Mouse (Mus musculus) large intestine, adult 2 months (tissue): ENCODE data around the gene Myo16. TPM values are rescaled to one million over a fixed set of nuclear protein-coding genes. Genes with fewer than 3 reads are reported as not detected.

ENCODE experiments used
- DNase-seq: peaks from one replicate; pipeline ENCODE4 v3.0.0-alpha.2; 2012; ENCODE audit warnings: low read depth, low spot score
- WGBS: fragments of 180-500 bp; shearing (Covaris S2); methylation state at CpG from one replicate; pipeline ENCODE4 v1.1.7; 2018; 5-methylcytosine and 5-hydroxymethylcytosine counted together
- polyA plus RNA-seq: library from polyadenylated mRNA; depleted of rRNA; stranded (reverse); fragments of >200 nt; gene quantifications from 2 replicates; pipeline ENCODE4 v1.2.3, GENCODE M21; 2012

Myo16 gene
- polyA plus RNA-seq, 1 experiment, result 0.06 TPM

- WGBS, result 63% methylated on average over 3 of the region's 3 CpGs
- no peak for DNase-seq
These were observed 102.9 kb downstream of the Myo16 start for GRCm38 (mm10) chr8:10256563-10256962.

DNA sequence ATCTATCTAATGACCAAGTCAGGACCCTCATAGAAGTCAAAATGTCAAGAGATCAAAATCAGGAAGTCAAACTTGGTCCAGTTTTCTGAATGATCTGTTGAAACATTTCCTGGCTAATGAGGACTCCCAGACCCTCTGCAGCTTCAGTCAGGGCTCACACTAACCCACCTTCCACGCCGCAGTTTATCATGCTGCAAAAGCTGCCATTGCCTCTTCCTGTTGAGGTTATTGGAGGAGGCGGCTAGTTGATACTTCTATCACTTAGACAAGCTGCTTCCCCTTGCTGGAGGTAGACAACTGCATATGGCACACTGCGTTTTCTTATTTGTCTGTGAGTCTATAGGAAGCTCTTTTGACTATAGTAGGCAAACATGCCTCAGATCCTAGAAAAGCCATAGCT, 116.4 kb downstream of the Myo16 start:
- no peak for DNase-seq
- 77% methylated on average over 4 of the region's 4 CpGs for WGBS

GRCm38 (mm10) chr8:10292600-10292999, 138.9 kb downstream of the Myo16 start:
- DNase-seq, result no peak
- 35% methylated on average over 4 of the region's 4 CpGs for WGBS

- DNase-seq, result no peak
- 39% methylated on average over 3 of the region's 3 CpGs for WGBS
These were observed 147.1 kb downstream of the Myo16 start for GRCm38 (mm10) chr8:10300797-10301196.

DNA sequence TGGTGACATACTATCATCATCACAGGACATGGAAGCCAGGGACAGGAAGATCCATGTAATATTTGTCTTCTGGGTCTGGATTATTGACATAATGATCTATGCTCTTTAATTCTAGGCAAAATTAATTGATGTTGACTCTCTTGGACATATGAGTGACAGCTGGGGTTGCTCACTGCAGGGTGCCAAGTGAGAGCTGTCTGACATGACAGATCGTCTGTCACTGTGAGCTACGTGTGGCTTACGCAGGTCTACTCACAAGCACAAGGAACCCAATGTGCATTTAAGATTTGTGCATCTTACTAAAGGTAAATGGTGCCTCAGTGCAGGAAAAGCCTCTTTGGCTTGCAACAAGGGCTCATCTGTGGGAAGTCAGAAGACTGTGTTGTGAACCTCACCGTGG, 149.3 kb downstream of the Myo16 start:
- WGBS, result 79% methylated on average over 4 of the region's 4 CpGs

DNA sequence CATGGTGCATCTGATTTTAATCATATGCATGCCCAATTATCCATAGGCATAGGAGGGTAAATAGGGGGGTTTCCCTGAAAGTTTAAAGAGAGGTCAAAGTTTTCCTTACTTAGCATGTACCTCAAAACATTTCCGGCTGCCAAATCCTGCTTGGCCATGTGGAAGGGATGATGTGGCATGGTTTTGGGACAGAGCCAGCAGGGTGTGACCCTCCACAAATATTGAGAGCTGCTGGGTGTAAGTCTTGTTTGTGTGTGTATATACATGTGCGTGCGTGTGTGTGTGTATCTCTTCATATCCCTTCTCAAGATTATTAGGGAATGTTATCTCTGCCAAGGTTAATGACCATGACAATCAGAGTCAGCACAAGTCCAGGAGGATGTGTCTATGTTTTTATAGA, 150.3 kb downstream of the Myo16 start:
- no peak for DNase-seq
- WGBS, result 41% methylated on average over 3 of the region's 3 CpGs

More for the DNA sequence above, 149.3 kb downstream of the Myo16 start:
- DNase-seq, result no peak

DNA sequence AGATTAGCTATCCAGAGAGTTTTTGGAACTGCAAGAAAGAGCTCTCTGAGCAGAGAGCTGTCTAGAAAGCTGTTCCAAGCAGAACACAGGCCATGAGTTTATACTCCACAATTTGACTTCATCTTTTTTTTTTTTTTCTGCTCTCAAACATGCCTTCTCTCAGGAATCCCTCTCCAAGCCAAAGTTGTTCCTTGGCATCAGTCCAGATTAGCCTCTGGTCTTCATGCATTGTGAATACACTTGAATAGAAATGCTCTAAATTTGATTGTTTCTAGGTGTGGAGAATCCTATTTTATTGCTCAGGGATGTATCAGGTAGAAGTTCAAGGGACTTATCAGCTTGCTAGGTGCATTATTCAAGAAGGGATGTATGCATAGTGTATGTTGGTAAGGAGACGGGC, 151.0 kb downstream of the Myo16 start:
- WGBS, result 71% methylated on average over 1 of the region's 1 CpGs
- no peak for DNase-seq

GRCm38 (mm10) chr8:10307345-10307744, 153.6 kb downstream of the Myo16 start:
- WGBS, result 16% methylated on average over 6 of the region's 6 CpGs
- no peak for DNase-seq

GRCm38 (mm10) chr8:10307770-10308476, 154.2 kb downstream of the Myo16 start:
- 26% methylated on average over 12 of the region's 12 CpGs for WGBS

DNA sequence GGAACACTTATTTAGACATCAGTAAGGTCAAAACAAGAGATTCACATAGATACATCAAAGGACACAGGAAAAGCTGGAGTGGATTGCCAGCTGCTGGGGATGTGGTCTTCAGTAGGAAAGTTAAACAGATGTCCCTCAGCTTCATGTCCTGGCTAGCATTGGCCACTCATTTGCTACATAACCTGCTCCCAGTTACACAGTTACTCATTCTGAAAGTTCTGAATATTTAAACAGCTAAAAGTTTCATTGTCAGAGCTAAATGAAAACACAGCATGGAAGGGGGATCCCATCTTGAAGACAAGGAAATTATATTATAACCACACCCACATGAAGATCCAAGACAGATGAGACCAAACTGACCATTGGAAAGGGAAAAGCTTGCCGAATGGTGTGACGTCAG, 156.8 kb downstream of the Myo16 start:
- DNase-seq, result no peak
- 79% methylated on average over 2 of the region's 2 CpGs for WGBS

More at GRCm38 (mm10) chr8:10307770-10308476, 154.2 kb downstream of the Myo16 start:
- DNase-seq, result no peak

DNA sequence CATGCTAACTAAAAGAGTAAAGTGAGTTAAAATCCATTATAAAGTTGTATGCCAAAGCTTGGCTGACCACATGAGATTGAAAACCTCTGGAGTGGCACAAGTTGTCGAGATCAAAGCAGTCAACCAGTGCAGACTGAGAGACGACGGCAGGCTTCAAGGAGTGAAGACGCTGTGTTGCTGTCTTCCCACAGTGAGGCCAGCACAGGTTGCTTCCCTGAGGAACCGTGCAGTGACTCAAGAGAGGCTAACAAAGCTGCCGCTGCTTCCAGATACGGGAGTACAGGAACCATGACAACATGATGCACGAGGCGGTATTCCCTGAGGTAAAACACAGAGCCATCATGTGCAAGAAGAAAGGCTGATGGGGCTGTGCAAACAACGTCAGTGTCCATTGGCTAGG, 158.6 kb downstream of the Myo16 start:
- no peak for DNase-seq
- WGBS, result 72% methylated on average over 10 of the region's 10 CpGs

GRCm38 (mm10) chr8:10316201-10316600, 162.5 kb downstream of the Myo16 start:
- no peak for DNase-seq
- WGBS, result 66% methylated on average over 5 of the region's 5 CpGs

GRCm38 (mm10) chr8:10318103-10318502, 164.4 kb downstream of the Myo16 start:
- DNase-seq, result no peak
- 78% methylated on average over 7 of the region's 7 CpGs for WGBS

- no peak for DNase-seq
- WGBS, result 82% methylated on average over 1 of the region's 1 CpGs
These were observed 196.7 kb downstream of the Myo16 start for GRCm38 (mm10) chr8:10350451-10350850.

GRCm38 (mm10) chr8:10358711-10359110, 205.0 kb downstream of the Myo16 start:
- DNase-seq, result no peak
- 57% methylated on average over 4 of the region's 4 CpGs for WGBS

DNA sequence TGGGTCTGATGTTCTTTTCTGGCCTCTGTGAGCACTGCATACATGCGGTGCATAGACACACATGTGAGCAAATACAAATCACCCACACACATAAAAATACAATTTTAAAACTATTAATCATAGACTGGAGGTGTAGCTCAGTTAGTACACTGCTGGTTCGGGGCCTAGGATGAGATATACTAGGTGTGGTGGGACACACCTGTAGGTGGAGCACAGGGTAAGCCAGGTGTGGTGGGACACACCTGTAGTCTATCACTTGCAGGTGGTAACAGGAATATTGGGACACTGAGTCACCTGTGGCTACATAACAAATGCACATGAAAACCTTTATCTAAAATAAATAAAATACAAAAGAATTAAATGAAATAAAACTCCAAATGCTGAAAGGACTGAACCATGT, 209.2 kb downstream of the Myo16 start:
- DNase-seq, result no peak
- 60% methylated on average over 2 of the region's 2 CpGs for WGBS

DNA sequence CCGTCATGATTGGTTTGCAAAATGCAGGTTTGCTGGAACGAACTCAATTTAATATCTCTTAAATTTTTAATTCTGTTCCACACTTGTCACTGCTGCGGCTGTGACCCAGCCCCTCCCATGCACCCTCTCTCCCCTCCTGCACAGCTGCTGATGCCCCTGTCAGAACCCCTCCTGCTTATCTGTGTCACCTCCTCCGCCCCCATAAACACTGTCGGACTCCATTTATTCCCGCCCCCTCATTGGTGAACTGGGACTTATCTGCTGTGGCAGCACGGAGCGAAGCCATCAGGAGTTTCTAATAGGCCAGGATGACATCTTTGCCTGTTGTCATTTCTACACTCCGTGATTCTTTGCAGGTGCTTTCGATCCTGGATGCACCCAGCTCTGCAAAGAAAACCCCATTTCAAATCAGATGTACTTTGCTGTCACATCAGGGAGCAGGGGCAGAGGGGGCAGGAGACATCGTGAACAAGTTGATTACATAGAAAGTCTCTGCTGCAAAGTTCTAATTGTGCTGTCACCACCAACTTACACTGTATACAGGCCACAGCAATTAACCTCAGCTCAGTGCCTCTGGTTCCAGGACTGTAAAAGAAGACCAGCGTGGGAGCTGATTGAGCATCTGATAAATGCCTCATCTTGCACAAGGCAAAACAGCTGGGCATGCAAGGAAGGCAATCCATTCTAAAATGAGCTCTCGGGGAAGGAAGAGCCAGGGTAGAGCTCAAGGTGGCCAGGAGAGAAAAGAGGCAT, 210.1 kb downstream of the Myo16 start:
- no peak for DNase-seq
- WGBS, result 49% methylated on average over 13 of the region's 13 CpGs

- 52% methylated on average over 9 of the region's 9 CpGs for WGBS
These were observed 212.4 kb downstream of the Myo16 start for GRCm38 (mm10) chr8:10366141-10366540.

DNA sequence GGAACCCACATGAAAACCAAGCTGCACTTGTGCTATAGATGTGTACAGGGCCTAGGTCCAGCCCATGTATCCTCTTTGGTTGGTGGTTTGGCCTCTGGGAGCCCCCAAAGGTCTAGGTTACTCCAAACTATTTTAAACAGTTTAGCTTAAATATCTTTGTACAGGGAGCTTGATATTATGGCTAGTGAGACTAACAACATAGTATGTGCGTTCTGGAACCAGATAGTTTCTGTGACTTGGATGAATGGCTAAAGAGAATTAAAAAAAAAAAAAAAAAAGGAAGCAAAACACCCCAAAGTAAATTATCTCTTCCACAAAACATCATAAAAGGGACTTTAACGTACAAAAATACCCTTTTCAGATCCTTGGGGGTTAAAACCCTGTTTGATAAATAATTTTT, 218.9 kb downstream of the Myo16 start:
- WGBS, result 67% methylated on average over 2 of the region's 2 CpGs
- DNase-seq, result no peak

More at GRCm38 (mm10) chr8:10366141-10366540, 212.4 kb downstream of the Myo16 start:
- DNase-seq, result no peak

DNA sequence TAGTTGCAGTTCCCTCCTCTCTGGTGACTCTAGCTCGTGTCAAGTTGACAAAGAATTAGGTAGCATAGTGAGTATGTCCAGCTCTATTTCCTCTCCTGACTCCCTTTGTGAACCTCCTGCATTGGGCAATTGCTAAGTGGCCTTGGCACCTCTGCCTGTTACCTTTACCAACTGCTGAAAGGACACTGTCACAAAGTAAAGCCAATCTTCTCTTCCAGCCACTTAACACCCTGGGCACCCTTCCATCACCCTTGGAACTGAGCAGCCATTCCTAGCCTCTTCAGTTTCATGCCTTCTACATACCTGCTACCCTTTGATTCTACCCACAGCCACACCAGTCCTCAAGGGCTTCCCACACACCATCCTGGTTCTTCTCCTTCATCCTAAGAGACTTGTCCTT, 233.4 kb downstream of the Myo16 start:
- WGBS, result 46% methylated on average over 1 of the region's 1 CpGs
- no peak for DNase-seq

DNA sequence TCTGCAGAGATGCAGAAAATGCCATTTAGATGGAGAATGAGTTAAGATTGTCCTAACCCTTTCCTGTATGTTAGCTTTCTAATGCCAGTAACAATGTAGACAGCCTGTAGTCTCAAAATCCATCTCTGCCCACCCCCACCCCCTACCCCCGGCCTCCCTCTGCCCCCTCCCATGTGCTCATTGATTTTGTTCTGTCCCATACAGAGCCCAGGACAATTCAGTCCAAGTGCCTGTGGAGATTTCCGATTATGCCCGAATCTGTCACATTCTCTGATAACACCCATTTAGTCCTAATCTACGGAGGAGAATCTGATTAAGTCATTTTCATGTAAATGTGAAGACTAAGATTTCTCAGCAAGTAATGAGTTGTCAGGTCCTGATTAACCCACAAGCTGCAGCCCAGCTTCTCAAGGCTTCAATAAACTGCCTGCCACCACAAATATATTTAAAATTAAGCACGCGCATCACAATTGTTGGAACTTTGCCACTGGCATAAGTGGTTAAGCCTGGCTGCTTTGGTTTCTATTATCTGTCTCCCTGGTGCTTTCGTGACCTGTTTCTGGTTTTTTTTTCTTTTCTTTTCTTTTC, 237.5 kb downstream of the Myo16 start:
- DNase-seq, result no peak
- WGBS, result 88% methylated on average over 7 of the region's 7 CpGs
